Mouse (Mus musculus) cerebellum, adult 11-12 months (tissue): ENCODE measurements around the gene Prtn3.
A peak's percentile ranks its signal among the peaks of the same experiment; 100 is the strongest.

Experiments used
- DNase-seq: peaks from one replicate; pipeline ENCODE4 v3.0.0; 2022

Prtn3 gene

DNA sequence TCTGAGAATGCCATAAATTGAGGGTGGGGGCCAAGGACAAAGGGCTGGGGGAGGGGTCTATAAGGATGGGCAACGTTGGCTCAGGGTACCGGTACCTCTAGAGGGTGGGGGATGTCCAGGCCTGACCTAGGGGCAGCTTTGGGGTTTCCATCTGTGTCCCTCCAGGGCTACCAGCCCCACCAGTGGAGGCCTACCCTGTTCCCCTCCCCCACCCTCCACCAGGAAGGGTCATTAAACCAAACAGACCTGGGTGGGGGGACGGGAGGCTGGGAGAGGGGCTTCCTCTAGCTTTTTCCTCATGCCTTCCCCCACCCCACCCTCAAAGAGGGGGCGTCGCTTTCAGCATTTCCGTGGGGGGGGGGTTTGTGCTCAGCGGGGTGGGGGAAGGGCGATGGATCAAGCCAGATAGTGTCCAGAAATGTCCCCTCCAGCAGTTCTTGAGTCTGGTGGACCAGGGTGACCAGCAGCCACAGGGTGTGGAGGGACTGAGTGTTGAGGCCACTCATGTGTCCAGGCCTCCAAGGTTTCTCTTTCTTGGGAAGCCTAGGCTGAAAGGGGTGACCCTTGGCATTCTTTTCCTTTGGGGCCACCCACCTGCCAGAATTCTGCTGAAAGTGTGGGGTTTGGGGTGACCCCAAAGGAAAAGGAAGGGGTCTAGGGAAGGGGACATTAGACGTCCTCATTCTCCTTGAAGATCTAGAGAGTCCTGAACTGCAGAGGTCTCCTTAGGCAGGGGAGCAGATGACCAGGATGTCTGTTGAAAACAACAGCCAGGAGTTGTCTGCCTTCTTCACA, 54.8 kb downstream of the Prtn3 start:
- DNase-seq = peak; percentile 65

DNA sequence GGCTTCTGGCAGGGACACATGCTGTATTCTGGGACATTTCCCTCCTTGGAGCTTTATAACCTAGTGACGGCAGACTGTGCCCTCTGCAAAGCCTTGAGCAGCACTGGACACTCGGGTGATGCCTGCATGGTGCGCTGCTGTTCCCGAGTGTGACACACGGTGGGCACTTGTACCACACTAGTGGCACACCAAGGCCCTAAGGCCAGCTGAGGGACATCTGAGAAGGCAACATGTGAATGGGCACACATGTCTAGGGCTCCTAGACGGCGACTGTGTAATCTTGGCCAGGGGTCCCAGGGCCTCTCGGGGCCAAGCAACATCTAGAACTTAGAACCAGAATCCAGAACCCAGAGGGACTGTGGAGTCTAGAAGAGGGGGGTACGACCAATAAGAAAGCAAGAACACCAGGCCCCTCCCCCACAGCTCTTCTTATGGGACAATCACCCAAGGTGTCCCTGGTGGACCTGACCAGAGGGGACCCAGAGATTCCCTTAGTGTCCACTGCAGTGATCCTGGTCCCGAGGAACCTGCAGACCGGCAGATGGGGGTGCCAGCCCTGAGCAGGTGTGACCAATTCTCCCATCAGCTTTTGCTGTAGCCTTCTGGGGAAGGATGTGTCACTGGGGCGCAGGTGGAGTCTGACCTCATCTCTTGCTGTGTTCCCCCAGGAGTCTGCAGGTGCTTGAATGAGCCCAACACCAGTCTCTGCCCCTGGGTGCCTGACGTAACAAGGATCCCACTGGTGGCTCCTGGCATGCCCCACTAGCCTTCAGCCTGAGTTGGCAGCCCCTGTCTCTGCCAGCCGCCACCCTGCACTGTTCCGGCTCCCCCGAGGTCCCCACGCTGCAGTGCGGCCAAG, 55.9 kb downstream of the Prtn3 start:
- DNase-seq = peak; percentile 53

DNA sequence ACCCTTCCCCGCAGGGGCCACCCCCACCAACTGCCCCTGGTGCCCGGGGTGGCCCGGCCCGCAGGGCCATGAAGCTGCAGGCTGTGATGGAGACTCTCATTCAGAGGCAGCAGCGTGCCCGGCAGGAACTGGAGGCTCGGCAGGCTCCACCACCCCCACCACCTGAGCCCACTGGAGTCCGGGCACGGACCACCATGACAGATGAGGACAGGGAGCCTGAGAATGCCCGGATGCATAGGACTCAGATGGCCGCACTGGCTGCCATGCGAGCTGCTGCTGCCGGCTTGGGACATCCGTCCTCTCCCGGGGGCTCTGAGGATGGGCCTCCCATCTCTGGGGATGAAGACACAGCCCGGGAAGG, 56.5 kb downstream of the Prtn3 start:
- no peak for DNase-seq

DNA sequence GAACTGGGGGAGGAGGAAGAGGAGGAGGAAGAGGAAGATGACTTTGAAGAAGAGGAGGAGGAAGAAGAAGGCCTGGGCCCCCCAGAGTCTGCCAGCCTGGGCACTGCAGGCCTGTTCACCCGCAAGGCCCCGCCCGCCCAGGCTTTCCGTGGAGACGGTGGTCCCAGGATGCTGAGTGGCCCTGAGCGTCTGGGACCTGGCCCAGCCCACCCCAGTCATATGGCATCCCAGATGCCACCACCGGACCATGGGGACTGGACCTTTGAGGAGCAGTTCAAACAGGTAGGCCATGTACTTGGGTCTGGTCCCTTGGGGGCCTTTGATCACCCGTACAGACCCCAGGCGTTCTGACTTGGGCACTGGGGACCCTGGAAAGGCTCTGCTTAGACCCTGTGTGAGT, 57.5 kb downstream of the Prtn3 start:
- DNase-seq = peak; percentile 49

DNA sequence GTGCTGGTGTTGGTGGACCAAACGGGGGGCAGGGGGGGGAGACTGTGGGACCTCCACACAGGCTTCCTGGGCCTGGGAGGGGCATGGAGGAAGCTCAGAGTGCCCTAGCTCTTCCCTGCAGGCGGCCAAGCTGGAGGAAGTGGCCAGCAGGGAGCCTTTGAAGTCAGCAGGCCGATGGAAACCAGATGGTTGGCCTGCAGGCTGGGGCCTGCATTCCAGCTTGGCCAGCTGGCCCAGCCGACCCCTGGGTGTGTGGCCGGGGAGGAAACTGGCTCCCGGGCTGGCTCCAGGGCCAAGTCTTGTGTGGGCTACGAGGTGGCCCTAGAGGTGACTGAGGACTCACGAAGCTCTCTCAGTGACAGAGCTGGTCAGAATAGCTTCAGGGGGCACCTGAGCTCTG, 58.5 kb downstream of the Prtn3 start:
- DNase-seq = peak; percentile 78
